Mouse (Mus musculus): ENCODE data around the gene Btf3l4.

Gene Btf3l4

GRCm38 (mm10) chr4:108781596-108781995, 51.8 kb downstream of the Btf3l4 start:
- TF ChIP-seq GATA4 (IDR thresholded peaks at IDR 0.05; ENCODE audit: insufficient replicate concordance, low read length), result no peak

- TF ChIP-seq GATA4 (IDR thresholded peaks at IDR 0.05; ENCODE audit: insufficient replicate concordance, low read length), result no peak
Measured at GRCm38 (mm10) chr4:108780864-108781205, 52.6 kb downstream of the Btf3l4 start.

GRCm38 (mm10) chr4:108780057-108780863, 53.2 kb downstream of the Btf3l4 start, which contains the start of gene Zfyve9:
Gene Zfyve9, minus strand, starts transcription at chr4:108780798.
- TF ChIP-seq GATA4 (IDR thresholded peaks at IDR 0.05; ENCODE audit: insufficient replicate concordance, low read length), result no peak

- no peak for TF ChIP-seq GATA4 (IDR thresholded peaks at IDR 0.05; ENCODE audit: insufficient replicate concordance, low read length)
Measured at GRCm38 (mm10) chr4:108779763-108780056, 53.7 kb downstream of the Btf3l4 start.

GRCm38 (mm10) chr4:108768527-108768926, 64.9 kb downstream of the Btf3l4 start:
- TF ChIP-seq GATA4 (IDR thresholded peaks at IDR 0.05; ENCODE audit: insufficient replicate concordance, low read length), result no peak
